Mouse (Mus musculus) hindbrain, embryonic 11.5 days (tissue): Measurements from ENCODE around the gene Pdp2. TPM values are rescaled to one million over a fixed set of nuclear protein-coding genes. Genes with fewer than 3 reads are reported as not detected.
A peak's percentile ranks its signal among the peaks of the same experiment; 100 is the strongest.

Source experiments
- ATAC-seq: fragments of 200-750 bp; cut with Nextera tagmentation; 2 replicates; pipeline ENCODE4 v1.8.0; 2017; ENCODE audit warnings: mild to moderate bottlenecking, moderate TSS enrichment, moderate library complexity; ENCODE audit not compliant: low FRiP score
- DNase-seq: peaks from one replicate; pipeline ENCODE4 v3.0.0-alpha.2; 2015; ENCODE audit warnings: low spot score
- H3K27ac ChIP-seq: fragments of 300-500 bp; sonication (generic); 2 replicates; pipeline ENCODE4 v1.5.1; 2014; ENCODE audit warnings: mild to moderate bottlenecking, low read depth, low read length
- H3K27me3 ChIP-seq: fragments of 300-500 bp; sonication (generic); 2 replicates; pipeline ENCODE4 v1.6.1; 2014; ENCODE audit warnings: mild to moderate bottlenecking, low read length, moderate library complexity, mixed read lengths; ENCODE audit not compliant: control insufficient read depth, insufficient read depth
- H3K36me3 ChIP-seq: fragments of 300-500 bp; sonication (generic); 2 replicates; pipeline ENCODE4 v1.6.1; 2014; ENCODE audit warnings: mild to moderate bottlenecking, low read length, moderate library complexity, mixed read lengths; ENCODE audit not compliant: control insufficient read depth, insufficient read depth
- H3K4me1 ChIP-seq: fragments of 300-500 bp; sonication (generic); replicated peaks from 2 replicates; pipeline ENCODE4 v1.6.1; 2014; ENCODE audit warnings: low read length, mixed read lengths; ENCODE audit not compliant: control insufficient read depth, insufficient read depth
- H3K4me2 ChIP-seq: fragments of 300-500 bp; sonication (generic); replicated peaks from 2 replicates; pipeline ENCODE4 v1.6.1; 2014; ENCODE audit warnings: mild to moderate bottlenecking, low read depth, low read length
- H3K4me3 ChIP-seq: fragments of 300-500 bp; sonication (generic); 2 replicates; pipeline ENCODE4 v1.5.1; 2014; ENCODE audit warnings: low read depth, low read length
- H3K9ac ChIP-seq: fragments of 300-500 bp; sonication (generic); 2 replicates; pipeline ENCODE4 v1.6.1; 2014; ENCODE audit warnings: low read depth, low read length
- H3K9me3 ChIP-seq: fragments of 300-500 bp; sonication (generic); 2 replicates; pipeline ENCODE4 v1.6.1; 2016; ENCODE audit warnings: low read length; ENCODE audit not compliant: control insufficient read depth
- WGBS: fragments of 180-500 bp; shearing (Covaris S2); extraction: QIAGEN DNeasy Blood & Tissue Kit; methylation state at CpG from one replicate; pipeline ENCODE4 v1.1.7; 2014; 5-methylcytosine and 5-hydroxymethylcytosine counted together
- polyA plus RNA-seq: library from polyadenylated mRNA; unstranded; fragments of >200 nt; fragmentation: Nextera tagmentation; extraction: Ambion mirVana; gene quantifications from 2 replicates; pipeline ENCODE4 v1.2.1, GENCODE M21; 2014

Gene Pdp2
- polyA plus RNA-seq, 1 experiment from 2014 or later: 14.4 TPM

- Histone ChIP-seq H3K9me3 (no peaks in the 10 kb centered on the region), H3K4me1 (0 out of 2 replicates have a peak, but pooled peaks cover 2% of the 10 kb centered on the region), H3K27me3 (no peaks in the 10 kb centered on the region), H3K4me3 (no peak overlapping the region), H3K36me3 (no peaks in the 10 kb centered on the region), H3K9ac (no peak overlapping the region), H3K4me2 (no peak overlapping the region), H3K27ac (no peak overlapping the region)
- WGBS: 65% methylated on average over 4 of the region's 4 CpGs
- DNase-seq (no peak), ATAC-seq (no peak)
Measured at GRCm38 (mm10) chr8:104603245-104603593, 12.0 kb downstream of the Pdp2 start.

- Histone ChIP-seq H3K27me3 (no peaks in the 10 kb centered on the region), H3K4me3 (no peak overlapping the region), H3K4me1 (0 out of 2 replicates have a peak, but pooled peaks cover 2% of the 10 kb centered on the region), H3K4me2 (no peak overlapping the region), H3K9ac (no peak overlapping the region), H3K9me3 (no peaks in the 10 kb centered on the region), H3K36me3 (no peaks in the 10 kb centered on the region), H3K27ac (no peak overlapping the region)
- DNase-seq (no peak), ATAC-seq (no peak)
- 59% methylated on average over 6 of the region's 6 CpGs for WGBS
Measured at GRCm38 (mm10) chr8:104606329-104606728, 15.1 kb downstream of the Pdp2 start.

- Histone ChIP-seq H3K36me3 (no peaks in the 10 kb centered on the region), H3K27me3 (no peaks in the 10 kb centered on the region), H3K9me3 (no peaks in the 10 kb centered on the region), H3K4me3 (no peak overlapping the region), H3K4me1 (no peaks in the 10 kb centered on the region), H3K27ac (no peak overlapping the region), H3K4me2 (no peak overlapping the region), H3K9ac (no peak overlapping the region)
- WGBS: 78% methylated on average over 2 of the region's 2 CpGs
- DNase-seq (no peak), ATAC-seq (no peak)
Measured at GRCm38 (mm10) chr8:104607944-104608343, 16.7 kb downstream of the Pdp2 start.

- Histone ChIP-seq H3K4me2 (no peak overlapping the region), H3K27me3 (no peaks in the 10 kb centered on the region), H3K36me3 (no peaks in the 10 kb centered on the region), H3K4me3 (no peak overlapping the region), H3K4me1 (no peaks in the 10 kb centered on the region), H3K9me3 (no peaks in the 10 kb centered on the region), H3K9ac (no peak overlapping the region), H3K27ac (no peak overlapping the region)
- DNase-seq (no peak), ATAC-seq (no peak)
- WGBS: 76% methylated on average over 8 of the region's 8 CpGs
Measured at GRCm38 (mm10) chr8:104609222-104609621, 18.0 kb downstream of the Pdp2 start.

GRCm38 (mm10) chr8:104610185-104610766 lies 19.0 kb downstream of the Pdp2 start:
- Histone ChIP-seq H3K9ac (no peak overlapping the region), H3K4me2 (no peak overlapping the region), H3K27me3 (no peaks in the 10 kb centered on the region), H3K9me3 (no peaks in the 10 kb centered on the region), H3K36me3 (no peaks in the 10 kb centered on the region), H3K4me1 (no peaks in the 10 kb centered on the region), H3K27ac (no peak overlapping the region), H3K4me3 (no peak overlapping the region)
- DNase-seq (no peak), ATAC-seq (peak; percentile 44; the same call in 1 of the 2 replicates)
- WGBS: 78% methylated on average over 12 of the region's 12 CpGs

- 73% methylated on average over 4 of the region's 4 CpGs for WGBS
- H3K4me3 ChIP-seq: no peak overlapping the region
Measured at GRCm38 (mm10) chr8:104611613-104612012, 20.4 kb downstream of the Pdp2 start.

GRCm38 (mm10) chr8:104613119-104613518 lies 21.9 kb downstream of the Pdp2 start:
- no peak overlapping the region for H3K4me3 ChIP-seq
- no peak overlapping the region for H3K4me2 ChIP-seq
- DNase-seq: no peak
- no peaks in the 10 kb centered on the region for H3K4me1 ChIP-seq
- WGBS: 81% methylated on average over 4 of the region's 4 CpGs
- no peak for ATAC-seq
- H3K36me3 ChIP-seq: no peaks in the 10 kb centered on the region
- H3K9ac ChIP-seq: no peak overlapping the region
- no peaks in the 10 kb centered on the region for H3K27me3 ChIP-seq
- H3K9me3 ChIP-seq: no peaks in the 10 kb centered on the region
- no peak overlapping the region for H3K27ac ChIP-seq

More at GRCm38 (mm10) chr8:104611613-104612012, 20.4 kb downstream of the Pdp2 start:
- H3K4me2 ChIP-seq: no peak overlapping the region
- H3K36me3 ChIP-seq: no peaks in the 10 kb centered on the region
- DNase-seq (no peak), ATAC-seq (no peak)
- no peaks in the 10 kb centered on the region for H3K27me3 ChIP-seq
- H3K27ac ChIP-seq: no peak overlapping the region
- no peaks in the 10 kb centered on the region for H3K9me3 ChIP-seq
- no peaks in the 10 kb centered on the region for H3K4me1 ChIP-seq
- no peak overlapping the region for H3K9ac ChIP-seq

- Histone ChIP-seq H3K9me3 (no peaks in the 10 kb centered on the region), H3K36me3 (no peaks in the 10 kb centered on the region), H3K4me1 (no peaks in the 10 kb centered on the region), H3K4me3 (no peak overlapping the region), H3K27ac (no peak overlapping the region), H3K27me3 (no peaks in the 10 kb centered on the region), H3K9ac (no peak overlapping the region), H3K4me2 (no peak overlapping the region)
- no peak for DNase-seq
- ATAC-seq: no peak
- 86% methylated on average over 5 of the region's 5 CpGs for WGBS
Measured at GRCm38 (mm10) chr8:104620765-104621164, 29.5 kb downstream of the Pdp2 start.

GRCm38 (mm10) chr8:104624161-104624560 lies 32.9 kb downstream of the Pdp2 start, which contains the start of gene Cdh16:
TSS of gene Cdh16 (minus strand) at chr8:104624396.
- no peak within 1 kb of the TSS for H3K4me2 ChIP-seq
- no peaks in the 10 kb centered on the region; the same call in 1 of the 2 replicates for H3K27me3 ChIP-seq
- H3K9ac ChIP-seq: no peak within 1 kb of the TSS
- 88% methylated on average over 6 of the region's 6 CpGs for WGBS
- DNase-seq: no peak
- no peaks in the 10 kb centered on the region for H3K36me3 ChIP-seq
- no peaks in the 10 kb centered on the region for H3K4me1 ChIP-seq
- H3K4me3 ChIP-seq: no peak within 1 kb of the TSS
- no peak within 1 kb of the TSS for H3K27ac ChIP-seq
- no peak for ATAC-seq
- no peaks in the 10 kb centered on the region for H3K9me3 ChIP-seq
